Mouse (Mus musculus) retina, embryonic 14.5 days (tissue): ENCODE measurements at regions not wholly inside any gene's neighbourhood (a gene's known extent, or its start where the extent isn't known, plus 50 kb on each side); places are given as distances from the start of the nearest gene placed in this dataset.
"Not testable (repeated sequence)": the region's sequence is repeated elsewhere in the genome, so short reads cannot be mapped to it uniquely, and the experiment has no call there.

Experiments used
- DNase-seq: peaks from one replicate; pipeline ENCODE4 v3.0.0-alpha.2; 2015; ENCODE audit warnings: low spot score

GRCm38 (mm10) chr1:189584831-189585230 lies 103.1 kb downstream of the Cenpf start:
- no peak for DNase-seq

GRCm38 (mm10) chr1:189581427-189581826 lies 106.5 kb downstream of the Cenpf start:
- no peak for DNase-seq

DNA sequence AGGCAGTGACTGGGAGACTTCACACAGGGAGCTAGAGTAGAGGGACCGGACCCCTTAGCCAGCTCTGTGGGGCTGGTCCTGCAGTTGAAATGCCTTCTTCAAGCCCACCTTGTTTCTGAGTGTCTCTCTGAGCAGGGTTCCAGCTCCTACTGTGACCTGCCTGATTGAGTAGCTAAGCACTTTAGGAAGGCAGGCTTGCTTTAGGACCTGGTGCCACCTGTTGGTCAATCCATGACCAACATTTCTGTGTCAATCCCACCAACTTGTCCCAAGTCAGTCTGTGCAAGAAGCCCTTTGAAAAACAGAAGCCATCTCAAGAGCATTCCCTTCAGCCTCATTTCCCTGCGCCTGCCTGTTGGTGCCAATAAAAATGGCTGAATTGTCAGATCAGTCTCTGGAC lies 108.5 kb downstream of the Cenpf start:
- DNase-seq: peak; percentile 76

- DNase-seq: no peak
Measured at GRCm38 (mm10) chr1:189576311-189577002, 111.4 kb downstream of the Cenpf start.

GRCm38 (mm10) chr1:189575525-189576240 lies 112.2 kb downstream of the Cenpf start:
- DNase-seq: no peak

GRCm38 (mm10) chr1:189566491-189566890 lies 121.4 kb downstream of the Cenpf start:
- DNase-seq: no peak

- no peak for DNase-seq
Measured at GRCm38 (mm10) chr1:189561831-189562230, 126.1 kb downstream of the Cenpf start.

- DNase-seq: no peak
Measured at GRCm38 (mm10) chr1:189560576-189560975, 127.3 kb downstream of the Cenpf start.

DNA sequence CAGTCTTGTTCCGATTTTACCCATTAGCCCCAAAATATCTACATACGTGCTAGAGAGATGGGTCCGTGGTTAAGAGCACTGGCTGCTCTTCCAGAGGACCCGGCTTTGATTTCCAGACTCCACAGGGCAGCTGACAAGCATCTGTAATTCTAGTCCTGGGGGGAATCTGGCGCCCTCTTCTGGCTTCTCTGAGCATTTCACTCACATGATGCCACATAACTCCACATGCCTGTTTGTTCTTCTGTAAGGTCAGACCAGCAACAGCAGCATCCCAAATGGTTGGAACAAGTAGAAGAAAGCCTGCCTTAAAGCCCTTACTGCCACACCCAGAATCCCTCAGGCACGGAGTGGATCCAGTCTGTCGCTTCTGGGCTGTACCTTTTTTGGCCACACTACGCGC lies 137.0 kb downstream of the Cenpf start:
- DNase-seq: peak; percentile 14

GRCm38 (mm10) chr1:189532834-189533233 lies 130.8 kb upstream of the Kcnk2 start:
- no peak for DNase-seq

DNA sequence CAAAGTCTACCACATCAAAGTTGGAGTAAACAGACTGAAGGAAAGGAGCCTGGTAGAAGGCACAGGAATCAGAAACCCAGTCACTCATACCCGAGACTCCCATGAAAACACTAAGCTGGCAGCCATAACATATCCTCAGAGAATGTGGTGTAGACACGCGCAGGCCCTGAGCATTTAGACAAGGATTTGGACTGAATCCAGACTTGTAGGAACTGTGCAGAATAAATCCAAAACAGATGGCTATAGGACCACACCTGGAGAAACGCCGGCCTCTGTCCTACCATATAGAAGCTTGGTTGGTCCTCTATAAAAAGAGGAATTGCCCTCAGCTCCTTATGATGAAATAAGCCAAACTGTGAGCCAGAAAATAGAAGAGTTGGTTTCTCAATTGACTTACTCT lies 124.3 kb upstream of the Kcnk2 start:
- no peak for DNase-seq

DNA sequence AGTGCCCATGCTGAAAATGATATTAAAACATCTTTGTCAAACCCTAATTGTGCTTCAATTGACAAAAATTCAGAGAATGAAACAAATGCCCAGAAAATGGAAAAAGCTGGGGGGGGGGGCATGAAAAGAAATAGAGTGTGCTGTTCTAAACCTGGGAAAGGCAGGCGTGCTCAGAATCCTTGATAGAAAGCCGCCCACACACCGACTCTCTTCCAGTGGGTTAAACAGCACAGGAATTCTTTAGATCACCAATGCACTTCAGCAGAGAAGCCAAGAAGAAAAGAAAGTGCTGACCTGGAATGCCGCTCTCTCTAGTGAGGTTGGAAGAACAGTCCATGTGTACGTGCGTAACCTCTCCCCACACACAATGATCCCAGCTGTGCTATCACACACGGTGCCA lies 113.4 kb upstream of the Kcnk2 start:
- no peak for DNase-seq

DNA sequence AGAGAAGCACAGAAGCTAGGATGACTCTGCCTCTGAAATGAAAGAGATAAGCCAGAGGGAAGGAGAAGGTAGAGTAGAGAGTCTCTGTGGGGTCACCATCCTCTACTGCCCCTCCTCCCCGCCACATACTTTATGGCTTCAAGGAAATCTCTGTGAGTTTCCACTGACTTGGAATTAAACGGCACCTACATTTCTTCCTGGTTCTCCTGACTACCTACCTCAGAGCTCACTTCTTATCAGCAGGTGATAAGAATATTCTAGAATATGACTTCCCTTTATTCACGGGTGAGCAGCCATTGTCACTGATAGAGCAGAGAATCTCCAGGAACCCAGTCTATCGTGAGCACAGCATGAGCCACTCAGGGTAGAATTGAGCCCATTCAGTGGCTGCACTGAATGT lies 111.3 kb upstream of the Kcnk2 start:
- DNase-seq: no peak

DNA sequence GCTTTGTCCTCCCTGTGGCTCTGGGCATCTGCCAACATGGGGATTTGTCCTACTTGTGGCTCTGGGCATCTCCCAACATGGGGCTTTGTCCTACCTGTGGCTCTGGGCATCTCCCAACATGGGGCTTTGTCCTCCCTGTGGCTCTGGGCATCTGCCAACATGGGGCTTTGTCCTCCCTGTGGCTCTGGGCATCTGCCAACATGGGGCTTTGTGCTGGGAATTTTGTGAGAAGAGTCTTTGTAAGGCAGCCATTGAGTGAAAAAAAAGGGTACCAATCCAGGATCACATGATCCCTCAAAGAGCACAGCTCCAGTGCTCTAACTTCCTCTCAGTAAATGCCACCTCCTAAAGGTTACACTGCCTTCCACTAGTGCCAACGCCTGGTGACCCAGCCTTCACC lies 105.2 kb upstream of the Kcnk2 start:
- not testable (repeated sequence) for DNase-seq

- no peak for DNase-seq
Measured at GRCm38 (mm10) chr1:189499703-189500102, 97.6 kb upstream of the Kcnk2 start.

DNA sequence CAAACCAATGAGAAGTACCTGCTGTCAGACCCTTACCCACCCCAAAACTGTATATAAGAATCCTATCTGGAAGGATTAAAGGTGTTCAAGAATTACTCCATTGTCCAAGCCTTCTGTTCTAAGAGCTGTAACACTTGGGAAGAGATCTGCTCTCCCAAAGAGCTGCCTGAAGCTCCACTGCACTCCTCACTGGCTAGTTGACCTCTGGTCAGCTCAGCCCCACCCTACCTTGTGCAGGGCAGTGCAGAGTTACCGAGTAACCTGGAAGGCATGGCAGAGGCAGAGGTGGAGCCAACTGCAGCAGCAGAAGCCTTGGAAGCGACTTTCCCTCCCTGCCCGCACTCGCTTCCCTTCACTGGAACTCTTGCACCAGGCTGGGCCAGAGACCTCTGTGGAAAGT lies 97.1 kb upstream of the Kcnk2 start:
- no peak for DNase-seq

GRCm38 (mm10) chr1:189497031-189497430 lies 95.0 kb upstream of the Kcnk2 start:
- peak; percentile 21 for DNase-seq

DNA sequence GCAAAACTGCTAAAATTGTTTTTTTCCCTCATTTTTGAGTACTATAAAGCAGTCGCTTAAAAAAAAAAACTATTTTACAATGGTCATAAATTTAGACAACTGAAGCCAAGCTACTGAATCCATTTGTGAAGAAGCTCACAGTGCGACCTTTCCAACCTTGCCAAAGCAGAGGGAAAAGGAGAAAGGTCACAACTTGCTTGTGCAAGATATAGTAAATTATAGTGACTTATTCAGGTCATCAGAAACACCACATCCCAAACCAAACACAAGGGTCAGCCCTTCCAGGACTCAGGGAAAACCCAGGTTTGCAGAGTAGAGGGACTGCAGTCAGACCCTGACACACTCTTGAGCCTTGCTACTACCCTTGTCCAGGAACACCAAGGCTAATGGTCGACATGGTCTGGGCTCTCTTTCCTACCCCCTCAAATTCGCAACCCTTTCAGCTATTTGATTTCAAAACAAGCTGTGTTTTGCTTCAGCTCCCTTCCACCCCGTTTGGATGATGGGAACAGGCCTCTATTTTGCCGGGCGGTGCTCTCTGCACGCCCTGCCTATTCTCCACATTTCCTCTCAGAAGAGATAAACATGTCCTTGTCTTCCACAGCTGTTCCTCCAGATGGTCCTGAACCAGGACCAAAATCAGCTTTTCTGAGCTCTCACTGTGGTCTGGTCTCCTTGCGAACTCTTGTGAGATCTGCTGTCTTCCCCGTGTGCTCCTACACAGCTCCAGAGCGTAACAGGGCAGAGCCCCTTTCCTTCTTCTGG lies 93.5 kb upstream of the Kcnk2 start:
- DNase-seq: no peak

- no peak for DNase-seq
Measured at GRCm38 (mm10) chr1:189494896-189495295, 92.8 kb upstream of the Kcnk2 start.

- no peak for DNase-seq
Measured at GRCm38 (mm10) chr1:189485336-189485735, 83.3 kb upstream of the Kcnk2 start.

- DNase-seq: no peak
Measured at GRCm38 (mm10) chr1:189483331-189483730, 81.3 kb upstream of the Kcnk2 start.

DNA sequence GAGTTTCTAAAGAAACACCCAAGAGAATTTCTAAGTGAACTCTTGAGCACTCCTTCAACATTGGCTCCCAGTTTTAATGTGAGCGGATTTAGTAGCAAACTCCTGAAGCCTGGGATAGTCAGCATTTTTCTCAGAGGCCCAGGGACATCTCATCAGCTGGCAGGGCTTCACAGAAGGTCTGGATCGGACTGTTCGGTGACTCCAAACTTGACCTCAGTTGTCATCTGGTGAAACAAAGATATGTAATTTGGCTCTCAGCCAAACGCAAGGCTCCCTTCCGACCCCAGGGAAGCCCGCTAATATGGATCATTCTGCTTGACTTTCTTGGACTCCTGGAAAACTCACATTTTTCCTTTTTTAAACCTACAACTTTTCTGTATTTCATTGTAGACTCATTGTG lies 76.0 kb upstream of the Kcnk2 start:
- DNase-seq: no peak

GRCm38 (mm10) chr1:189476796-189477195 lies 74.7 kb upstream of the Kcnk2 start:
- no peak for DNase-seq
